Mouse (Mus musculus) Muller cell, postnatal 12 days (primary cell): Measurements from ENCODE around the gene Wnt11.
A peak's percentile ranks its signal among the peaks of the same experiment; 100 is the strongest.

Experiments
- DNase-seq: peaks from one replicate; pipeline ENCODE4 v3.0.0-alpha.2; 2015; ENCODE audit errors: inconsistent ontology term

The Wnt11 gene

DNA sequence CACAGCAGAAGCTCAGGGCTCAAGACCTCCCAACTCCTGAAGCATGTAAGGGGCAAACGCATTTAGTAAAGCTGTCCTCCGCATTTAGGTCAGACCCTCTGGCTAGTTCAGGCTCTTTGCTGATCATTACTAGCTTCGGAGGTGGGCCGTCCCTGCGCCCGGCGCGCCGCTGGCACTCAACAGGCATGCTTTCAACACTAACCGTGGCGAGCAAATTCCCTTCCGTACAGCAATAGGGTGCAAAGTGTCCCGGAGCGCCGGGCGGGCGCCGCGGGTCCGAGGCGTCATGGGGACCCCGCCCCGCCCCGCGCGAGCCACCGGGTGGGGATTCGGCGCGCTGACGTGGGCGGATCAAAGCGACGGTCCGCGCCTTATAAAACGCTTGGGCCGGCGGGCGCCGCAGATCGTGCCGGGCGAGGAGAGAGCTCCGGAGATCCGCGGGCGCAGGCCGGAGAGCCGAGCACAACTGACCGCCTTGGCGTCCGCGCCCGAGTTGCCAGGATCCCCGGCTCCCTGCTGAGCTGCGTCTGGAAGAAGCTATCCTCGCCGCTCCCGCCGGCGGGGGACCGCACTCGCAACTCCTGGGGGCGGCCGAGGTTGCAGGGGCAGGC, at the start of gene Wnt11:
Gene Wnt11 (plus strand): TSS at position 402 of the 611 bp plus-strand sequence.
- DNase-seq: peak; percentile 49

DNA sequence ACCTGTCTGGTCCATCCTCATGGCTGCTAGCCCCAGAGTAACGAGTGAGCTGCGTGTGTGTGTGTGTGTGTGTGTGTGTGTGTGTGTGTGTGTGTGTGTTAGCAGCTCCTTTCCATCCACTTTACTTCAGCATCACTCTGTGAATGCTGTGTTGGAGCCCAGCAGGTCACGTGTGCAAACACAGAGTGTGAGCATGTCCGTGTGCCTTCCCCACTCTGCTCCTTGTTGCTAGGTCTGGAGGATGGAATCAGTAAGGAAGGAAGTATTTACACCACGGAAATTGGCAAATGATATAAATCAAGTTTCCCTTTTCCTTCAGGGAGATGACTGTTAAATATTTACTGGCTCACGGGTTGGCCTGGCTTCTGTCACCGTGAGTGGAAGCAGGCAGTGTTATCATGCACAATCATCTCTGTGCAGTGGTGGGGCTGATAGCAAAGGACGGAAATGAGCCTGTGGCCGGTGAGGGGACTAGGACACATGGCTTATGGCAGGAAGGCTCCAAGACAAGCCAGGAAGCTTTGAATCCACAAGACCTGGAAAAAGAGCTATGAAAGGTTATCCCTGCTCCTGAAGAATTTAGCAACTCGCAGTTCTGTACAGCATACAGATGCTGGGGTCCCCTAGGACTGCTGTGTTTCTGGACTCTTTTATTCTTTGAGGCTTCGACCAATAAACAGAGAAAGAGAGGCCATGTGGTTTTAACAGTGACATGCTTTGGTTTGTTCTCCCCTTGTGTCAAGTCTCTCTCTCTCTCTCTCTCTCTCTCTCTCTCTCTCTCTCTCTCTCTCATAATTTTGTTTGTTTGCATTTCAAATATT, 47.9 kb upstream of the Wnt11 start:
- no peak for DNase-seq

DNA sequence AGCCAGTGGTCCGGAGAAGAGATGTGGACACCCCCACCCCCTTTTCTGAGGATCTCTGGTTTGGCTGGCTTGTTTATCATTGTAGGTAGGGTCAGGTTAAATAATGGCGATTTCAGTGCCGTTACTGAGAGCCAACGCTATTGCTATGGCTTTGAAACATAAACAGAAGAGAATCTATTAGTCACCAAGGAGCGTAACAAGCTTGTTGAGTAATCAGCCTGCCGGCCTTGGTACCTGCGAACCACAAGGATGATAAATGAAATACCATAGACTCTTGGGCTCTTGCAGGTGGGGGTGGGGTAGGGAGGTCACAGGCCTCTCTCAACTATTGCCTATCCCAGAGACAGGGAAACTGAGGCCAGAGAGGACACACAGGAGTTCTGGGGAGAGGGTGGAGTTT, 46.2 kb upstream of the Wnt11 start:
- no peak for DNase-seq

DNA sequence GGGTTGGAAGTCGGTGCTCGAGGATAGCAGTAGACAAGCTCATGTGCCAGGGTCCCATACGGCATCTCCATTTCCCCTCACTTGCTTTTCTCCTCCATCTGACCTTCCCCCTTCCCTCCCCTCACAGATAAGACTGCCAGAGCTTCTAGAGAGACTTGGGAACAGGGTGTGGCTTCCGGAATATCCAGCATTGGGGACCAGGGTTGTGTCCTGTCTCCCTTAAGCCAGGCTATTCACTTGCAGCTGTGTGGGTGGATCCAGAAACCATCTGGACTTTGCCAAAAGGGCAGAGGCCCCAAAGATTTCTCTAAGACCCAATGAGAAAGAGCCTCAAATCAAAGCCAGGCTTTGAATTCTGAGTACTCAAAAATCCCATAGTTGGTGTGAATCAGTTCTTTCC, 45.8 kb upstream of the Wnt11 start:
- no peak for DNase-seq

DNA sequence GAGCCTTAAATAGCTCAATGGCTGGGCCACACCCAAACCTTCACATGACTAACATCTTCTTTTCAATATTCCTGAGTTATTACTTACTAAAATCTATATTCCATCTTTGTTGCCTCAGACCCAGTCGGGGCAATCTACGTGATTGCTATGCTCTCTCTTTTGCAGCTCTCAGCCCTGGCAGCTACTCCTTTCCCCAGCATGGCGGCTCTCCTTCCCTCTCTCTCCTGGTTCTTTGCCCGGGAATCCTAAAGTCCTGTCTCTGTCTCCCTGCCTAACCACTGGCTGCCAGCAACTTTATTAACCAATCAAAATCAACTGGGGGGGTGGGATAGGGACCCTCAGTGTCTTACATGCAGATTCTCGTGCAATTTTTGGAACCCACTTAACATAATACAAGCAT, 43.0 kb upstream of the Wnt11 start:
- no peak for DNase-seq

DNA sequence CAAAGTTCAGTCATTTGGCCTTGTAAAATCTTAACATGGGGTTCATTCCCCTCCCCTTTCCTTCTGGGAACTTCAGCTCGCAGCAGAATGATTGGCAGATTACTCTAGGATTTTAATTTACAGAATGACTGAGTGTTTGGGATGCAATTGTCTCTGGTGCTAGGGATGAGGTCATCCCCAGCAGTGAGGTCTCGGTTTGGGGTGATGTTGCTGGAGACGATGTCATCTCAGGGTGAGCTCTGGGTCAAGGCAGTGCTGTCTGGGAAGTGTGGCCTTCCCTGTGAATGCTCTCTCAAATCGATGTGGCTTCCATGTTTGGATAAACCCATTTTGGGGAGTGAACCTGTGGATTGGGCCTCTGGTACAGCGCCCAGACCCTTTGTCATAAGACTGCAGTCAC, 41.1 kb upstream of the Wnt11 start:
- peak; percentile 9 for DNase-seq

DNA sequence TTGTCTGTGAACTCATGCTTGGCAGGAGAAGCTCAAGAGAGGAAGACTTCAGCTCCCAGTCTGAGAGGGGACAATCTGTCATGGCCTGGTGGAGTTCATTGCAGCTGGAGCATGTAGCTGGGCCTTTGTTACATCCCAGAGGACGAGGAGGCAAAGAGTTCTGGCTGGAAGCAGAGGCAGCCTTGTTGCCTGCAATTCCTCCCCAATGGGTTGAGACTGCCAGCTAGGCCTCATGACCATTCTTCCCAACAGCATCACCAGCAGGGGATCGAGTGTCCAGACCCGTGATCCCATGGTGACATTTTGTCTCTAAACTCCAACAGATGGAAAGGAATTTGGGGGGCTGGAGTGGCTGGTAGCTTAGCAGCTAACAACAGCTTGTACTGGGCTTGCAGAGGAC, 40.5 kb upstream of the Wnt11 start:
- DNase-seq: no peak

DNA sequence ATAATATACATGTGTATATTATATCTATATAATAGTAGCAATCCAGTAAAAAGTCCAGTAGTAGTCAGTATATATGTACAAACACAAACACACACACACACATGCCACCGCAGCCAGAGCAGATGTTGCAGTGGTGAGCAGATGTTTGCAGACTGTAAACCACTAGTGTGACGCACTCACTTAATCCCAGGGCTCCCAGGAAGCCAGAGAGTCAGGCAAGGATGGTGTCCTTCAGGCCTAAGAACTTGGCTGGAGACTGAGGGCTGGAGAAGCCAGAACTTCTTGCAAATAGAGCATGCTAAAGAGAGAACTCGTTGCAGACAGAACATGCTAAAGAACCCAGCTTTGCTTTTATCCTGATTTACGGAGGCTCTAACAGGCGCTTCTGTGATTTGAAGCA, 39.3 kb upstream of the Wnt11 start:
- DNase-seq: no peak

DNA sequence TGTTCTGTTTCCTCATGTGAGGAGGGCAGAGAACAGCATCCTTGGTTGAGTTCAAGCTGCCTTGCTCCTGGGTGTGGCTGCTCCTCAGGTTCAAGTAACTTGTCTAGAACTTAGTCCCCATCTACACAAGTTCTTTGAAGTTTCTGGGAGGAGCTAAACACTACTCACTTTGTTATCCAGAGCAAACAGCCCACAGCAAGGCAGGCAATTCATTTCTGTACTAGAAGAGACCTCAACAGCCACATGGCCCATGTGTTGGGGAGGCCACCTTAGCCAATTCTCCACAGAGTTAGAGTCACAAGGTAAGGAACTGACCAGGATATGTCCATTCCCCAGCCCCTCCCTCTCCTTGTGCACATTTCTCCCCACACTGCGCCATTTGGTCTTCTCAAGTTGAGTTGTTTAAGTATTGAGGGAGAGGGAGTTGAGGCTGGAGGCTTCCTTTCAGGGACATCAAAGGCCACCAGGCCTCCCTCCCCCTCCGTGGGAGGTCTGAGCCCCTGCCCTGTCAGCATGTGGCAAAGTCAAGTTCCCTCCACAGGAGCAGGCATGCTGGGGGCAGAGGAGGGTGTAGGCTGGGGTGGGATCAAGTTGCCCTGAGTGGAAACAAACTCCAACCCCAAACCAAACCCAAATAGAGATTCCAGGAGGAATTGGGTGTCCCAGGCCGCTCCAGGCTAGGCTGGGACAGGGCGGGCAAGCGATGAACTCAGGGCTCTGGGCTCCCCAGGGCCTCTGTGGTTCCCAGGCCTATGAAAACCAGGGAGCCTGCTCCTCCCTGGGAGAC, 37.4 kb upstream of the Wnt11 start:
- no peak for DNase-seq

DNA sequence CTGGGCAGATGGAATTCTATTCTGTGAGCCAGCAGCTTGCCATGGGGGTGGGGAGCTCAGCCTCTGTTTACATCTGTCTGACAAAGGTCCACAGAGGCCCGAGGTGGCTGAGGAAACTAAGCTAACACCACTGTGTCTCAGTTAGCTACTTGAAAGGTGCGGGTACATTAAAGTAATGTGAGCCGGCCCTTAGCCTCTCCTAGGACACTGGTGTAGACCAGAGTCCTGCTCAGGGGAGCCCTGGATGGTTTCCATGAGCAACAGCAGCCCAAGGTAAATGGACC, 36.8 kb upstream of the Wnt11 start:
- no peak for DNase-seq

DNA sequence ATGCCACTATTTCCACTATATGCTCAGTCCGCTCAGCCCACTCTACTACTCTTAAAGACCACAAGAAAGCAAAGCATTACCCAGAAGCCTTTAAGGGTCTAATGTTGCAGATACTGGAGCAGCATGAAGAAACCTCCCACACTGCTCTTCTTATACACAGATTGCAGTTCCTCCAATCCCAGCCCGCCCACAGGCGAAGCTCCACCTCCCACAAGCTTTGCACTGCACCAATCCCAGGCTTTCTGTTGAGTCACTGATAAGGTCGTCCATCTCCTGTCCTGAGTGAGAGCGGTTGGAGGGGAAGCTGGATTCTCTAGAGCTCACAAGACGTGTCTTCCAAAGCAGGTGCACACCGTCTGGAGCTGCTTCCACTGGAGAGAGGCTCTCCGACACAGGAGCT, 34.5 kb upstream of the Wnt11 start:
- no peak for DNase-seq

DNA sequence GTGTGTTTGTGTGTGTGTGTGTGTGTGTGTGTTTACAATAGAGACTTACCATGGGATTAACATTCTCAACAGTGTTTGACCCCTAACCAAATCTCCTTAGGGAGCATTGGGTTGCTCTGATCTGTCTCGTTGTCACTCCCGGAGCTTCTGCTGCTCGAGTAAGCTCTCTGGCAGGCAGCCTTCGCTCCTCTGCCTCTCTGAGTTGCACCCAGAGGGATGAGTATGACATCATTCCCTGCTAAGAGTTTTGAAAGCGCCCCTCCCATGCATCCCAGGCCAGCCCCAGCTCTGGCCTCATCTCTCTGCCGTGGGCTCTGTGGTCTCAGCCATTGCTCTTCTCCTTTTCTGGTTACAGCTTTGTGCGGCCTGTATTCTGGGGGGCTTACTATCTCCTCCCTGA, 33.8 kb upstream of the Wnt11 start:
- peak; percentile 16 for DNase-seq

DNA sequence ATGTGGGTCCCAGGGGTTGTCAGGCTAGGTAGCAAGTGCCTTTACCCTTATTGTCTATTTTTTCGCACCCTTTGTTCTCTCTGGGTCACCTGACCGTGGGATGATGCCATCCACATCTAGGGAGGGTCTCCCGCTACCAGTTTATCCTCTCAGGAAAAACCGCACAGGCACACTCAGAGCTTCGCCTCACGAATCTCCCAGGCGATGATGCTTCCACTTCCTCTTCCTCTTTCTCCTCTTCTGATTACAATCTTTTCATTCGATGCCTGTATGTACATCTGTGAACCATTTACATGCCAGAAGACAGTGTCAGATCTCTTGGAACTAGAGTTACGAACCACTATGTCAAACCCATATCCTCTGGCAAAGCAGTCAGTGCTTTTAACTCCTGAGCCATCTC, 31.7 kb upstream of the Wnt11 start:
- no peak for DNase-seq

DNA sequence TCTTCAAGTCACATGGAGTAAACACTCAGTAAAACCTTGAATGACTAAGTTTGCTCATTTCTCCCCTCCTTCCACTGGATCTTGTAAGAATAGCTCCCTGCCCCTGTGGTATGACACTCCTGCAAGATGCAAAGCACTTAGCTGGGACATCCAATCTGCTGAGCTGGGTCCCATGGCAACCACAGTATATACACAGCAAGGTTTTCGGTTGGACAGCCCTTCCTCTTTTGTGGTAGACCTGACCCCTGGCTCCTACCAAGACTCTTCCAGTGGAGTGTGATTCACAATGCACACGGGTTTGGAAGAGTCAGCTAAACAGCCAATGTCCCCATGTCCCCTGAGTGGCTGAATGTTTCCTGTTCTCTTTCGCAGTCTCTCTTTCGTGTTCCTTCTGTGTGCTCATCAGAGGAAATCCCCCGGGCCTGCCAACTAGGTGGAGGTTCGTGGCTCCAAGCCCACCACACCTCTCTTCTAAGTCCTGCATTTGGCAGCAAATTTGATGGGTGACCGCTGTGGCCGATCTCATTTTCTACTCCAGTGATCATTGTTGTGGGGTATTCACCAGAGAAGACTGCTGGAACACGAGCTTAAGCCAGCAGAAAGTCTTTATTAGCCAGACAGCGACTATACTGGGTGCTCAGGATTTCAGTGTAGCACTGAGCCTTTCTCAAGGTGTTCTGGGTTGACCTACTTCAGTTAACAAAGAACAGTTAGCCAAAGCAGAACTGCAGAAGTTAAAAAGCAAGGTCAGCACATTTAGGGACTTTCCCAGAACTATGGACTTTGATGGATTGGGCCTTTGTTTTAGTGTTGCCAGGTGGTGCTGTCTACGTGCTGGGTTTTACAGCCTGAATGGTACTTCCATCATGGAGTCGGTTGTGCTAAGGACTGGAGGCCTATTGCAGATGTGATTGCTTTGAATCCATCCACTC, 29.8 kb upstream of the Wnt11 start:
- DNase-seq: peak; percentile 72

DNA sequence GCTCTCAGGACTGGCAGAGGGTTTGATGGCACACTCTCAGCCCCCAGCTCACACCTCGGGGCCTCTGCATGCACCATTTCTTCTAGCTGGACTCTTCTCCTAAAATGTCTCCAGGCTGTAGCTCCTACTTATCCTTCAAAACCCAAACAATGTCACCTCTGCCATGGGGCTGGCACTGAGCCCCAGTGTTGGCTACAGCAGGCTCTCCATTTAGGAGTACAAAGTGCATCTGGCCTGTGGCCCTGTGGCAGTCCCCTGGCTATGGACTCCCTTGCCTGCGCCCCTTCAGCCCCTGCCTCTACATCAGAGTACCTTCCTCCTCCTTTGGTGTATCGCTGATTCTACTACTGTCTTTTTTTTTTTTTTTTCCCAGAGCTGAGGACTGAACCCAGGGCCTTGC, 28.0 kb upstream of the Wnt11 start:
- no peak for DNase-seq

DNA sequence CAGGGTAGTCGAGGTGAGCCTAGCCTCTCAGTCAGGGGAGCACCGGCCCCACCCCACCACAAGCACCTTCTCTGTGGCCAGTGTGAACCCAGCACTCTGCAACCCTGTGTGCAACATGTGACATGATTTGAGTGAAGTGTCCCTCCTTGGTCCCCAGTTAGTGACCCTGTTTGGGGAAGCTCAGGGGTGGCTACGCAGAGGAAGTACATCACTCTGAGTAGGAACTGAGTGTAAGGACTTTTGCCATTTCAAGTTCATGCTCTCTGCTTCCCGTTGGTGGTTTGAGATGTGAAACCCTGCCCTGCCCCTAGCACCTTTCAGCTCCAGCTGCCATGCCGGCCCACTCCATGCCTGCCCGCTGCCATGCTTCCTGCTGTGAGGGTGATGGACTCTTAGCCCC, 25.5 kb upstream of the Wnt11 start:
- no peak for DNase-seq

DNA sequence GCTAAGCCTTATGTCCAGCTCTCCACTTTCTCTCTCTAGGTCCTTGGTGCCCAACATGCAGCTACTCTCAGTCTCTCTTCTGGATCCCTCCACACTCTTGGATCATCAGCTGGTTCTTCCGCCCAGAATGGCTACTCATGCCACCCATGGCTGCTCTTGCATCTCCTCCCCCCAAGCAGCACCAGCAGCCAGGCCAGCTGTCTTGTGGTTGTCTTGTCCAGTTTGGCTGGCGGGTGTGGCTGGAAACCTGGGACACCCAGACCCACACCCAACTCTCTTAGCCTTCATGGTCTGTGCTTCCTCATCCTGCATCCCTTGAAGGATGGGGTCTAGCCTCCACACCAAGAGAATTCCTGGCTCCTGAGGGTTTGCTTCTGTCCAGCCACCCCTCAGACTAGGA, 24.3 kb upstream of the Wnt11 start:
- no peak for DNase-seq

DNA sequence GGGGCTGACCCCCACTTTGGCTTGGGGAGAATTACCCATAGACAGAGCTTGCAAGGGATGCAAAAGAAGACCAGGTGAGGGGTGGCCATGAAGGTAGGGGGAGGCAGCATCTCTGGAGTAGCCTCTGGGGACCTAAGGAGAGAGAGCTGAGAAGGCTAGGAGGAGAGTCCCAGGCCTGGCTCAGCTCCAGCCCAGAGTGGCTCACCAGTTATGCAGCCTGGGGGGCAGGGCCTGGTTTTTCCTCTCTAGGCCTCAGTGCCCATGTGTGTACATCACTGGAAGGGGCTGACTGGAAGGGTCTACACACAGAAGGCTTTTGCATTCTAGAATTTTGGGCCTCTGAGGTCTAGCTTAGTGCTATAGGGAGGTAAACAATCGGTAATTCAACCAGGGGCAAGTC, 14.4 kb upstream of the Wnt11 start:
- no peak for DNase-seq

DNA sequence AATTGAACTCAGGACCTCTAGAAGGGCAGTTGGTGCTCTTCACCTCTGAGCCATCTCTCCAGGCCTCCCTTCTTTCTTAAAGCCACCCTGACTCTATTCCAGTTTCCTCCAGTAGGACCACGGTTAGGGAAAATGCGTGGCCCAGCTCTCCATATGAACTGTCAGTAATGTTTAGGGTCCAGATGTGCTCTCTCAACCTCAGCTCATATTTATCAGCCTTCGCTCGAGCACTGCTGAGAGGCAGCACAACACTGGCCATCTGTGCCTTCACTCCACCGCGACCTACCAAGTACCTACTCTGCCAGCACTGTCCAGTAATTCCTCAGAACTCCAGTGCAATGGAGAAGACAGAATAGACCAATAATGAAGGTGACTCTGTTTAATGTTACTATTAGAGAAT, 12.0 kb upstream of the Wnt11 start:
- no peak for DNase-seq

DNA sequence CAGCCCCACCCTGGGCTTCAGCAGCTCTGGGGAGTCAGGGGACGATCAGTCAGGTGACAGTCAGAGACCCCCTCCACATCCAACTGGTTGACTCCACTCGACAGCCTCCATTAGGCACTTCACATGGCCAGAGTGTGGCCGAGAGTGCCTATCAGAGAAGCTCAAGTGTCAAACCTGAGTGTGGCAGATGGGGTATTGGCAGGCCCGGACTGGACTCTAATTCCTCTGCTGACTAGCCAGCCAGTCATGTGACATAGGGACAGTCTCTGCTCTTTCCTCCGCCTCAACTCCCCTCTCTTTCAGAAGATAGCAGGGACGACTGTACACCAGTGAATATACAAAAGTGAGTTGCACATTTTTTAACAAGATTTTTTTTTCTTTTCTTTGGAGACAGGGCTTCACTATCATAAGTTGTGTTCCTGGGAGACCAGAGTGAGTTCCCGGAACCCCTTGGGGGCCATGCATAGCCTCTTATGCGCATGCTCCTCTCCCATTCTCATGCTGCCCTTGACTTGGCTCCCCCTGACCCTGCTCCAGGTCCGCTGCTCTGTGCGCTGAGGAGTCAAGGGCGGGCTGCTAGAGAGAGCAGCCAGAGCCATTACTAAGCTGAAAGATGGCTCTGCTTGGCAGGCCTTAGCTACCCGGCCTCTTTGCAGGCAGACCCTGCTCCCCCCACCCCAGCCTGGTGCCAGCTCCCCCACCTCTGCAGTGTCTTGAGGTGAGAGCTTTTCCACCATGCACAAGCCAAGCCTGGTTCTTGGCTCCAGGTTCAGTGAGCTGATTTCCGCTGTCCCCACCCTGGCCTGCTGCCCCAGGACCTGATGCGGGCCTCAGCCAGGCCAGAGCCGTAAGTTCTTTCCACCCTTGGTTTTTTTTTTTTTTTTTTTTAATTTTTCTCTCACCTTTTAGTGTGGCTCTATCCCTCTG, 10.8 kb upstream of the Wnt11 start:
- DNase-seq: no peak

DNA sequence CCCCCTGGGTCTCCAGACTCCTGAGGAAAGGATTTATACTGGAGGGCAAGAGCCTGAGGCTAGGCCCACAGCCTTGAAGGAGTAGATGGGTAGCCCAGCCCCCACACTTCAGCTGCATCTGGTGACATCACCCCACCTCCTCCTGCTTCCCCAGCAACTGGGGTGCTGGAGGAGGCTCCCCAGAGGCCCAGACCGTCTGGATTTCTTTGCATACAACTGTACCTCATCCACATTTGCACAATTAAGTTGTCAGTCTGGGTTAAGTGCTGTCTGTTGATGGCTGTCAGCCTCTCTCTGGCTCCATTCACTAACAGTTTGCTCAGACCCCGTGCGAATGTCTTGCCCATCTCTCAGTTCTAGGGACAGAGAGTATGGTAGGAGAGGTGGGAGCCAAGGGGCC, 6.9 kb upstream of the Wnt11 start:
- DNase-seq: no peak
